Mouse (Mus musculus) olfactory bulb, adult 2 months (tissue): ENCODE measurements at regions not wholly inside any gene's neighbourhood (a gene's known extent, or its start where the extent isn't known, plus 50 kb on each side); places are given as distances from the start of the nearest gene placed in this dataset.

Experiments
- H3K27ac ChIP-seq: fragments of 200-500 bp; 2 replicates; pipeline ENCODE4 v1.5.1; 2012; ENCODE audit warnings: low read depth, low read length; ENCODE audit not compliant: insufficient read depth
- H3K4me1 ChIP-seq: fragments of 200-500 bp; 2 replicates; pipeline ENCODE4 v1.6.1; 2012; ENCODE audit warnings: low read length; ENCODE audit not compliant: control insufficient read depth, insufficient read depth
- H3K4me3 ChIP-seq: fragments of 200-500 bp; 2 replicates; pipeline ENCODE4 v1.5.1; 2012; ENCODE audit warnings: mild to moderate bottlenecking, low read depth, low read length, moderate library complexity; ENCODE audit not compliant: insufficient read depth
- CTCF ChIP-seq: fragments of 200-500 bp; IDR thresholded peaks from 2 replicates; pipeline ENCODE4 v1.5.1; 2012; ENCODE audit warnings: low read depth, mild to moderate bottlenecking, low read length, moderate library complexity; ENCODE audit not compliant: insufficient read depth
- POLR2A ChIP-seq: fragments of 200-500 bp; IDR thresholded peaks from 2 replicates; pipeline ENCODE4 v1.6.1; 2012; ENCODE audit warnings: mild to moderate bottlenecking, low read depth, low read length, moderate library complexity; ENCODE audit not compliant: insufficient read depth
- WGBS: fragments of 180-500 bp; shearing (Covaris S2); methylation state at CpG from one replicate; pipeline ENCODE4 v1.1.7; 2018; 5-methylcytosine and 5-hydroxymethylcytosine counted together

GRCm38 (mm10) chr13:5607462-5607861, 253.8 kb upstream of the Klf6 start:
- no peak overlapping the region for H3K4me3 ChIP-seq
- TF ChIP-seq CTCF (no peak), POLR2A (no peak)
- H3K4me1 ChIP-seq: no peaks in the 10 kb centered on the region
- H3K27ac ChIP-seq: no peak overlapping the region
- WGBS: 94% methylated on average over 4 of the region's 4 CpGs

DNA sequence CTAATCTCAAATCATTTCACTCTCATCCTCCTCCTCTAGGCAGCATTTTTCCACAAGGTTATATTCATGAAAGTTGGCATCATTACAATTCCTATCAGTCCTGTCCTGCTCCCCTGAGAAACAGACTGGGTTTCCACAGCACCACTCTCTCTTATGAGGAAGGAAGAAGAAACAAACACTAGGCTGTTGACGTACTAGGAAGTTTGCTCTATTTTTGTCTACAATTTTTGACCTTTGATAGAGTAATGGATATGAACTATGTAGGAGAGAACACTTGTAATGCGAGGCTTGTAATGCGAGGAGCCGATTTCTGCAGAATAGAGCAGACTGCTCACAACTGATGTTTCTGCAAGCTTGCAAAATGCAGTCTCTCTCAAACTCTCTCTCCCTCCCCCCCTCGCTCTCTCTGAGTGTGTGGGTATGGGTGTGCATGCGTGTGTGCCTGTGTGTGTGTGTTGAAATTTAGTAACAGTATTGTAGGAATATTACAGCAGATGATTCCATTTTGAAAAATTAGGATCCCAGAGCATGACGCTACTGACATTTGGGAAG, 247.0 kb upstream of the Klf6 start:
- Histone ChIP-seq H3K27ac (no peak overlapping the region), H3K4me3 (no peak overlapping the region), H3K4me1 (no peaks in the 10 kb centered on the region)
- no peak for TF ChIP-seq POLR2A
- no peak for TF ChIP-seq CTCF
- WGBS: 86% methylated on average over 7 of the region's 7 CpGs

- Histone ChIP-seq H3K4me3 (no peak overlapping the region), H3K4me1 (no peaks in the 10 kb centered on the region), H3K27ac (no peak overlapping the region)
- WGBS: 95% methylated on average over 5 of the region's 5 CpGs
- TF ChIP-seq POLR2A (no peak), CTCF (no peak)
These were observed 246.4 kb upstream of the Klf6 start for GRCm38 (mm10) chr13:5614833-5615232.

- WGBS: 62% methylated on average over 3 of the region's 3 CpGs
- Histone ChIP-seq H3K27ac (no peak overlapping the region), H3K4me3 (no peak overlapping the region), H3K4me1 (no peaks in the 10 kb centered on the region)
- no peak for TF ChIP-seq CTCF
- TF ChIP-seq POLR2A: no peak
These were observed 246.0 kb upstream of the Klf6 start for GRCm38 (mm10) chr13:5615327-5615726.

DNA sequence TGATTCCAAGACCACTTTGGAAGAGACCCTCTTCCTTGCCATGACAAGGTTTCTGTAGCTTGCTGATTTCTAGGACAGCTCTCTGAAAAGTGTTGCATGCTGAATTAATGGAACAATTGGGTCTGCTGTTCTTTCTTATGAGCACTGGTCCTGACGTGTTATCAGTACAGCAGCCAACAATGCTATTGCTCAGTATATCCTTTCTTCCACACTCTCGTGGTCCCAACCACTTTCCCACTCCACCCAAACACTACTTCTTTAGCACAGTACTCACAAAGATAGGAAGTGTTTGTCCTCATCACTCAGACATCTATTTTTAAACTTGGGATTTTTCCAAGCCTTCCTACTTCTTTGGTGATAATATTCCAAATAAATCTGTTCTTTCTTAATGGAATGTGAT, 233.2 kb upstream of the Klf6 start:
- Histone ChIP-seq H3K4me1 (no peaks in the 10 kb centered on the region), H3K27ac (no peak overlapping the region), H3K4me3 (no peak overlapping the region)
- TF ChIP-seq CTCF (no peak), POLR2A (no peak)
- 57% methylated on average over 2 of the region's 2 CpGs for WGBS

- 78% methylated on average over 2 of the region's 2 CpGs for WGBS
- TF ChIP-seq POLR2A: no peak
- Histone ChIP-seq H3K4me3 (no peak overlapping the region), H3K4me1 (no peaks in the 10 kb centered on the region), H3K27ac (no peak overlapping the region)
These were observed 226.3 kb upstream of the Klf6 start for GRCm38 (mm10) chr13:5634960-5635359.

DNA sequence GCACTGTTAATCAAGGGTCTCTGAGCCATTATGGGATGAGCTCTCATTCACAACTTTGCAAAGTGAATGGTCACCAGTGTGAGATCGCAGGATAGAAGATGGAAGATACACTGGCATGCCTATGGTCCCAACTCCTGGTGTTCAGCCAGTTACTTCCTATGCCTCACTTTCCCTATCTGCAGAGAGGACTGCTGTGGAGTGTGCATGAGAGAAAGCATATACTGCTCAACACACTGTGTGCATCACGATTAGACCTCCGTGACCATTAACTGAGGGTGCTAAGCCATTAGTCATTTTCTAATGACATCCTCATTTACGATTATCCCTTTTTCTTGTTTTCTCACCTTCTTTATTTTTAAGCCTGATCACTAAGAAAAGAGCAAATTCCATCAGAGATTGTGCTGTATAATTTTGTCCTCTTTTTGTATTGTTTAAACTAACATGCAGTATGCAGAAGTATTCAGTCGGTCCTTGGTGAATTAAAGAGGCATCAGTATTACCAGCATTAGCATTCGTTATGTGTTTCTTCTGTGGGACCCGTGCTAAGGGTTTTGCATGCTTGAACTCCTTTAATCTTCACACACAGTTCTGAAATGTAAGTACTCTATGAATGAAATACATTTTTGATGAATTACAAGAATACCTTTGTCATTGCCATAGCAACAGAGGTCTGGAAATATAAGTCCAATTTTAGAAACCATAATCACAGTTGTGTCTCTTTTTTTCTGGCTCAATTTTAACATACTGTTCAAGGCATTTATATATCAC, 219.4 kb upstream of the Klf6 start:
- 61% methylated on average over 7 of the region's 7 CpGs for WGBS
- TF ChIP-seq CTCF: no peak
- no peak for TF ChIP-seq POLR2A
- Histone ChIP-seq H3K4me3 (no peak overlapping the region), H3K4me1 (no peaks in the 10 kb centered on the region), H3K27ac (no peak overlapping the region)

DNA sequence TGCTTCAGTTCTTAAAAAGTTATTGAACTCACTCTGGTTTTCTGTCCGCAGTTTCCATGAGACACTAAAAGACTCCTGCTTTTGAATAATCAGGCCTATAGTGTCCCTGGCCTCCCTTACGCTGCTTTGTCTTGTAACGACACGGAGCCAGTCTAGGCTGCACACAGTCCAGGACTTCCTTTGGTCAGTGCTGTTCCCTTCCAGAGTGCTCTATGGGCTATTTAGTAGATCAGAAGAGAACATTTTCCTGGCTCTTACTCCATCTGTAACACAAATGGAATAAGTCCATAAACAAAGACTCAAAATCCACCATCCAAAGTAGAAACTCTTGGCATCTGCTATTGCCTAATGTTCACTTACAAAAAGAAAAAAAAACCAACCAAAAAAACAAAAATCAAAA, 213.0 kb upstream of the Klf6 start:
- no peaks in the 10 kb centered on the region for H3K4me1 ChIP-seq
- no peak for TF ChIP-seq CTCF
- TF ChIP-seq POLR2A: no peak
- no peak overlapping the region for H3K4me3 ChIP-seq
- no peak overlapping the region for H3K27ac ChIP-seq
- whole genome bisulfite sequencing: 65% methylated on average over 4 of the region's 4 CpGs

DNA sequence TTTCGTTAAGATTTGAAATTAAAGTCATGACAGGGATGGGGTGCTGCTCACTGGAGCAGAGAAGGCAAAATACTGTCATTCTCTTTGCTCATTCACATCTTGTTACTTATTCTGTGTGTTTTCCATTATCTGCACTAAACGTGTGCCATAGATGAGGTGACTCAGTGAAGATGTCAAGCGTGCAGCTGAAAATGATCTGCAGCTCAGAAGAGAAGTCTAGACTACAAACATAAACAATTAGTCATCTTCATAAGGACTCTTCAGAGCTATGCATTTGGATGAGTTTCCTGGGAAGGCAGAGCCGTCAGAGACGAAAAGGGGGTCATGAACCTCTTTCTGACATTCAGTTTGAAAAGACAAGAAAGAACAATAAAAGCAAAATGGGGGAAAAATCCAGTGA, 203.7 kb upstream of the Klf6 start:
- H3K4me1 ChIP-seq: no peaks in the 10 kb centered on the region
- no peak overlapping the region for H3K4me3 ChIP-seq
- H3K27ac ChIP-seq: no peak overlapping the region
- WGBS: 62% methylated on average over 5 of the region's 5 CpGs
- TF ChIP-seq POLR2A (no peak), CTCF (no peak)
